Mouse (Mus musculus): ENCODE results near the gene Nmt1. TPM values are rescaled to one million over a fixed set of nuclear protein-coding genes. Genes with fewer than 3 reads are reported as not detected.

The Nmt1 gene
- polyA plus RNA-seq, 1 experiment from 2014 or later = 69.8 TPM

DNA sequence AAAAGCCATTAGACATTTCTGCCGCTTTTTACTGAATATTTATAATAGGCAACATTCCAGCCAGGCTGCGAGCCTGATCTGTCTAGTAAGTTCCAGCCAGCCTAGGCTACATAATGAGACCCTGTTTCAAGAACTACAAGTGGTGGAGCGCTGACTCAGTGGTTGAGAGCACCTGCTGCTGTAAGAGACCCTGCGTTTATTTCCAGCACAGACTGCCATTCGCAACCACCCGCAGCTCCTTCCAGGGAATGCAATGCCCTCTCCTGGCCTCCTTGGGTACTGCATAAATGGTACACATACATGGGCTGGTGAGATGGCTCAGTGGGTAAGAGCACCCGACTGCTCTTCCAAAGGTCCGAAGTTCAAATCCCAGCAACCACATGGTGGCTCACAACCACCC lies 18.8 kb upstream of the Nmt1 start:
- DNase-seq (ENCODE audit: low spot score) = peak; percentile 64
- no peak overlapping the region for H3K9ac ChIP-seq (ENCODE audit: low read length)
- H3K27me3 ChIP-seq (ENCODE audit: control insufficient read depth, insufficient read depth, low read length) = no peaks in the 10 kb centered on the region
- H3K36me3 ChIP-seq (ENCODE audit: control insufficient read depth, insufficient read depth, low read length) = peaks cover 3% of the 10 kb centered on the region; the same call in 1 of the 2 replicates
- no peak overlapping the region for H3K4me3 ChIP-seq (ENCODE audit: low read depth, low read length)
- H3K27ac ChIP-seq (replicated peaks; ENCODE audit: low read depth, low read length) = no peak overlapping the region
- H3K9me3 ChIP-seq (ENCODE audit: control insufficient read depth, low read length) = no peaks in the 10 kb centered on the region; the same call in 1 of the 2 replicates
- no peak for ATAC-seq (ENCODE audit: insufficient number of reproducible peaks, low FRiP score, low TSS enrichment, low read depth)
- 92% methylated on average over 8 of the region's 8 CpGs for WGBS
- no peak overlapping the region for H3K4me2 ChIP-seq (ENCODE audit: low read depth, severe bottlenecking)
- H3K4me1 ChIP-seq (ENCODE audit: control insufficient read depth, insufficient read depth, low read length) = no peaks in the 10 kb centered on the region

DNA sequence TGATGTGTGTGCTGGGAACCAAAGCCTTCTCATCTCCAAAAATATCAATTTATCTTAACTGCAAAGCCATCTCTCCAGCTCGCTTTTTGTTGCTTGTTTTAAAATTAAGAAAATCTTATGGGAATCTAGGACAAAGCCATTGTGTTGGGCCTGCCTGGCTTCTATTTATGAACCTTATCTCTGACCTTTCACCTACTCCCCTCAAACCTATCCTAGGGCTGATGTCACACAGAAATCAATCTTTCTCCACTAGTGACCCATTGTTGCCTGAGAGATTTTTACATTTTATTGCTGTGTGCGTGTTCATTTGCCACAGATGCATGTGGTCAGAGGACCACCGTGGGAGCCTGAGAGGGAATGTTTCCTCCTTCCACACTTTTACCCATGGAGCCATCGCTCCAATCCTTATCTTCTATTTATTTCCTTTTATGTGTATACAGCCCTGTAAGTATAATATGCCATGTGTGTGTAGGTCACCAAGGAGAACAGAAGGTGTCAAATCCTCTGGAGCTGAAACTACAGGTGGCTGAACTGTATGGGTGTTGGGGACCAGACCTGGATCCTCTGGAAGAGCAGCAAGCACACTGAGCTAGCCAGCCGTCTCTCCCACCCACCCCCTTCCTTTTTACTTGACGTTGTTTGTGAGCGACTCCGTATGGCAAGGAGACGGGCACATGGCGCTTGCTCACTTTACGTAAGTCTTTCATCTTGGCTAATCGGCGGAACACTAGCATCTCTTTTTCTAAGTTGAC lies 17.4 kb upstream of the Nmt1 start:
- Histone ChIP-seq H3K9ac (ENCODE audit: low read length) (no peak overlapping the region), H3K9me3 (ENCODE audit: control insufficient read depth, low read length) (no peaks in the 10 kb centered on the region; the same call in 1 of the 2 replicates), H3K27me3 (ENCODE audit: control insufficient read depth, insufficient read depth, low read length) (no peaks in the 10 kb centered on the region), H3K27ac (replicated peaks; ENCODE audit: low read depth, low read length) (no peak overlapping the region), H3K4me1 (ENCODE audit: control insufficient read depth, insufficient read depth, low read length) (0 out of 2 replicates have a peak, but pooled peaks cover 3% of the 10 kb centered on the region), H3K4me2 (ENCODE audit: low read depth, severe bottlenecking) (no peak overlapping the region), H3K4me3 (ENCODE audit: low read depth, low read length) (no peak overlapping the region), H3K36me3 (ENCODE audit: control insufficient read depth, insufficient read depth, low read length) (peaks cover 3% of the 10 kb centered on the region; the same call in 1 of the 2 replicates)
- 93% methylated on average over 13 of the region's 13 CpGs for WGBS
- DNase-seq (ENCODE audit: low spot score) (no peak), ATAC-seq (ENCODE audit: insufficient number of reproducible peaks, low FRiP score, low TSS enrichment, low read depth) (no peak)

- no peaks in the 10 kb centered on the region; the same call in 1 of the 2 replicates for H3K9me3 ChIP-seq (ENCODE audit: control insufficient read depth, low read length)
- WGBS = 94% methylated on average over 2 of the region's 2 CpGs
- H3K4me1 ChIP-seq (ENCODE audit: control insufficient read depth, insufficient read depth, low read length) = 0 out of 2 replicates have a peak, but pooled peaks cover 4% of the 10 kb centered on the region
- no peak overlapping the region for H3K4me2 ChIP-seq (ENCODE audit: low read depth, severe bottlenecking)
- no peak overlapping the region for H3K4me3 ChIP-seq (ENCODE audit: low read depth, low read length)
- no peak for ATAC-seq (ENCODE audit: insufficient number of reproducible peaks, low FRiP score, low TSS enrichment, low read depth)
- H3K27ac ChIP-seq (replicated peaks; ENCODE audit: low read depth, low read length) = no peak overlapping the region
- peaks cover 3% of the 10 kb centered on the region; the same call in 1 of the 2 replicates for H3K36me3 ChIP-seq (ENCODE audit: control insufficient read depth, insufficient read depth, low read length)
- H3K27me3 ChIP-seq (ENCODE audit: control insufficient read depth, insufficient read depth, low read length) = no peaks in the 10 kb centered on the region
- no peak for DNase-seq (ENCODE audit: low spot score)
- no peak overlapping the region for H3K9ac ChIP-seq (ENCODE audit: low read length)
Observed at GRCm38 (mm10) chr11:103011206-103011497, 16.8 kb upstream of the Nmt1 start.

- no peaks in the 10 kb centered on the region; the same call in 1 of the 2 replicates for H3K9me3 ChIP-seq (ENCODE audit: control insufficient read depth, low read length)
- H3K27ac ChIP-seq (replicated peaks; ENCODE audit: low read depth, low read length) = peak overlapping the region; percentile 87
- H3K27me3 ChIP-seq (ENCODE audit: control insufficient read depth, insufficient read depth, low read length) = no peaks in the 10 kb centered on the region
- H3K4me1 ChIP-seq (ENCODE audit: control insufficient read depth, insufficient read depth, low read length) = 0 out of 2 replicates have a peak, but pooled peaks cover 5% of the 10 kb centered on the region
- DNase-seq (ENCODE audit: low spot score) = no peak
- peak overlapping the region; percentile 64 for H3K4me2 ChIP-seq (ENCODE audit: low read depth, severe bottlenecking)
- WGBS = 48% methylated on average over 27 of the region's 27 CpGs
- peak overlapping the region; percentile 90 for H3K9ac ChIP-seq (ENCODE audit: low read length)
- no peak for ATAC-seq (ENCODE audit: insufficient number of reproducible peaks, low FRiP score, low TSS enrichment, low read depth)
- peak overlapping the region; percentile 69 for H3K4me3 ChIP-seq (ENCODE audit: low read depth, low read length)
- H3K36me3 ChIP-seq (ENCODE audit: control insufficient read depth, insufficient read depth, low read length) = no peaks in the 10 kb centered on the region; the same call in 1 of the 2 replicates
Observed at GRCm38 (mm10) chr11:103015881-103016825, 11.8 kb upstream of the Nmt1 start.

DNA sequence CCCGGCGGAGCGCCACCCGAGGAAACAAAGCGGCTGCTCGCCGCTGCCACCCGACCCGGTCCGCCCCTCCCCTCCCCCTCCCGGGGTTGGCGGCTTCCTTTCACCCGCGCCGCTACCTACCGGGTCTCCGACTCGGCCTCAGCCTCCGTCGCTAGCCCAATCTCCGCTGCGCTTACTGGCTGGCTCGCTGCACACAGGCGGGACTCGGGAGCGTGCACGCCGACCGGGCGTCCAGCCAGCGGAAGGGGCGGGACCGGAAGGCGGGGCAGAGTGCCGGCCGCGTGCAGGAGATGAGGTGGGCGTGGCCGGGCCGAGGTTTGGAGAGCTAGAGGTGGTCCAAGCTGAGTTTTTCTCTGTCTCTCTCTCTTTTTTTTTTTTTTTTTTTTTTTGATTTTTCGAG lies 11.1 kb upstream of the Nmt1 start:
- Histone ChIP-seq H3K4me3 (ENCODE audit: low read depth, low read length) (peak overlapping the region; percentile 69), H3K27ac (replicated peaks; ENCODE audit: low read depth, low read length) (peak overlapping the region; percentile 87), H3K27me3 (ENCODE audit: control insufficient read depth, insufficient read depth, low read length) (no peaks in the 10 kb centered on the region), H3K9ac (ENCODE audit: low read length) (peak overlapping the region; percentile 90), H3K4me2 (ENCODE audit: low read depth, severe bottlenecking) (peak overlapping the region; percentile 64), H3K4me1 (ENCODE audit: control insufficient read depth, insufficient read depth, low read length) (0 out of 2 replicates have a peak, but pooled peaks cover 7% of the 10 kb centered on the region), H3K9me3 (ENCODE audit: control insufficient read depth, low read length) (no peaks in the 10 kb centered on the region), H3K36me3 (ENCODE audit: control insufficient read depth, insufficient read depth, low read length) (no peaks in the 10 kb centered on the region; the same call in 1 of the 2 replicates)
- ATAC-seq (ENCODE audit: insufficient number of reproducible peaks, low FRiP score, low TSS enrichment, low read depth) (peak; percentile 92), DNase-seq (ENCODE audit: low spot score) (peak; percentile 99)
- WGBS = 1% methylated on average over 39 of the region's 41 CpGs

DNA sequence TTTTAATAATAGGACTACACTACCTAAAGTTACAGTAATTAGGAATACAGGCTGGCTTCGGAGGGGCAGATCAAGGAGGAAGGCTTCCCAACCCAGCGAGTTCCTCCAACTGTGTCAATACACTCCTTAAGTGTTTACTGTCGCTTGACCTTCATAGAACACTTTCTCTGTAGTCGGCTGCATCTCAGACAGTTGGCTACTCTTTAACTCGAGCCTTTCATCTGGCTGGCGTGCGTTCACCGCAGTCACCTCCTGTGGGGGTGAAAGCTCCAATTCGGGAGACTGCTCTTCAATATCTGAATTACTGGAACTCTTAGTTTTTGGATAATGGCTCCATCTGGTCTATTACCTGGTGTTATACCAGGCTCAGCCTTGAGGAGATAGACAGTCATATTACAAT lies 10.3 kb upstream of the Nmt1 start:
- DNase-seq (ENCODE audit: low spot score) = no peak
- Histone ChIP-seq H3K27ac (replicated peaks; ENCODE audit: low read depth, low read length) (no peak overlapping the region), H3K4me3 (ENCODE audit: low read depth, low read length) (no peak overlapping the region)

GRCm38 (mm10) chr11:103018860-103019259 lies 9.1 kb upstream of the Nmt1 start:
- H3K36me3 ChIP-seq (ENCODE audit: control insufficient read depth, insufficient read depth, low read length) = no peaks in the 10 kb centered on the region
- 81% methylated on average over 6 of the region's 6 CpGs for WGBS
- H3K4me2 ChIP-seq (ENCODE audit: low read depth, severe bottlenecking) = no peak overlapping the region
- H3K4me3 ChIP-seq (ENCODE audit: low read depth, low read length) = no peak overlapping the region
- no peak overlapping the region for H3K9ac ChIP-seq (ENCODE audit: low read length)
- H3K9me3 ChIP-seq (ENCODE audit: control insufficient read depth, low read length) = no peaks in the 10 kb centered on the region
- peak overlapping the region; percentile 37; the same call in 1 of the 2 replicates for H3K27ac ChIP-seq (replicated peaks; ENCODE audit: low read depth, low read length)
- no peaks in the 10 kb centered on the region for H3K27me3 ChIP-seq (ENCODE audit: control insufficient read depth, insufficient read depth, low read length)
- no peak for DNase-seq (ENCODE audit: low spot score)
- 0 out of 2 replicates have a peak, but pooled peaks cover 7% of the 10 kb centered on the region for H3K4me1 ChIP-seq (ENCODE audit: control insufficient read depth, insufficient read depth, low read length)
- no peak for ATAC-seq (ENCODE audit: insufficient number of reproducible peaks, low FRiP score, low TSS enrichment, low read depth)

More for the DNA sequence above, 10.3 kb upstream of the Nmt1 start:
- 71% methylated on average over 9 of the region's 9 CpGs for WGBS
- no peaks in the 10 kb centered on the region for H3K36me3 ChIP-seq (ENCODE audit: control insufficient read depth, insufficient read depth, low read length)
- H3K4me2 ChIP-seq (ENCODE audit: low read depth, severe bottlenecking) = no peak overlapping the region
- H3K27me3 ChIP-seq (ENCODE audit: control insufficient read depth, insufficient read depth, low read length) = no peaks in the 10 kb centered on the region
- ATAC-seq (ENCODE audit: insufficient number of reproducible peaks, low FRiP score, low TSS enrichment, low read depth) = no peak
- no peaks in the 10 kb centered on the region for H3K9me3 ChIP-seq (ENCODE audit: control insufficient read depth, low read length)
- H3K9ac ChIP-seq (ENCODE audit: low read length) = no peak overlapping the region
- 0 out of 2 replicates have a peak, but pooled peaks cover 7% of the 10 kb centered on the region for H3K4me1 ChIP-seq (ENCODE audit: control insufficient read depth, insufficient read depth, low read length)

DNA sequence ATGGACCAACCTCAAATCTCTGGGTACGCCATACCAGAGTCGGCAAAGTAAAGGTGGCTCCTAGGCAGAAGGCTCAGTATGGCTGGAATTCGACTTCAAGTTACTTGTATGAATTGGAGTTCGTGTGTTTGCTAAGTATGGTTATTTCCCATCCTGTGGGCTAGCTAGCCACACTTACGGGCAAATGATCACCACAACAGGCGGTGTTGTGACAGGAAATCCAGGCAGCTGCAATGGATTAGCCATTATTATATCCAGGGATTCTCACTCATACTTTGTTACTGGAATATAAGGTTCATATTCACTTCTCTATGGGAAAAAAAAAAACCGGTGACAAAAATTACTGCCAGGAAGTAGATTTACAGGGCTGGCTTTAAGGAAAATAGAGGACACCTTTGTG lies 8.7 kb upstream of the Nmt1 start:
- WGBS = 71% methylated on average over 7 of the region's 7 CpGs
- ATAC-seq (ENCODE audit: insufficient number of reproducible peaks, low FRiP score, low TSS enrichment, low read depth) (no peak), DNase-seq (ENCODE audit: low spot score) (no peak)
- no peaks in the 10 kb centered on the region for H3K36me3 ChIP-seq (ENCODE audit: control insufficient read depth, insufficient read depth, low read length)
- H3K4me2 ChIP-seq (ENCODE audit: low read depth, severe bottlenecking) = no peak overlapping the region
- 0 out of 2 replicates have a peak, but pooled peaks cover 7% of the 10 kb centered on the region for H3K4me1 ChIP-seq (ENCODE audit: control insufficient read depth, insufficient read depth, low read length)
- H3K27me3 ChIP-seq (ENCODE audit: control insufficient read depth, insufficient read depth, low read length) = no peaks in the 10 kb centered on the region
- H3K27ac ChIP-seq (replicated peaks; ENCODE audit: low read depth, low read length) = peak overlapping the region; percentile 37; the same call in 1 of the 2 replicates
- no peak overlapping the region for H3K9ac ChIP-seq (ENCODE audit: low read length)
- no peak overlapping the region for H3K4me3 ChIP-seq (ENCODE audit: low read depth, low read length)
- no peaks in the 10 kb centered on the region for H3K9me3 ChIP-seq (ENCODE audit: control insufficient read depth, low read length)

Measured in limb, embryonic 11.5 days (tissue).